ENCODE assay signal across 11 mouse cellular contexts in genomic region chr4:148858194-148858593, GRCm38 (mm10). TPM values are rescaled to one million over a fixed set of nuclear protein-coding genes. Genes with fewer than 3 reads are reported as not detected.
DNase-seq lines count a peak whose midpoint lies in the region; ATAC-seq and TF ChIP-seq lines count a peak whose summit lies in the region.
"Had no signal": no experiment of that assay in that cellular context is flagged by ENCODE, and none has a peak within 500 bp of the region (broad histone marks: within the 10 kb centered on the region; RNA-seq: fewer than 3 reads in every experiment).

No protein-coding gene starts in this region.

- no peak for TF ChIP-seq CTCF in heart, postnatal 0 days (IDR thresholded peaks at IDR 0.05; ENCODE audit: low read depth)

- intact Hi-C loops in heart, postnatal 25 days (cut with DNase I) = no loop called here

- DNase-seq in adrenal gland, adult (ENCODE audit: inconsistent age in 2 of 2, low spot score in 1 of 2) = peak; percentile 73
- no peak for DNase-seq in adrenal gland, postnatal 10 days
- no peak for DNase-seq in heart, postnatal 0 days (ENCODE audit: low spot score)
- DNase-seq in heart, postnatal 25 days (ENCODE audit: low spot score) = no peak
- peak; percentile 66 for DNase-seq in kidney, adult 18-20 months
- DNase-seq in lung, postnatal 10 days = peak; percentile 33
- no peak for DNase-seq in right cerebral cortex, postnatal 25 days
- no peak for DNase-seq in forebrain, embryonic 14.5 days (ENCODE audit: low spot score)
- DNase-seq: cerebellum, adult 2 months had no signal

- peaks cover 26% of the 10 kb centered on the region for H3K4me1 ChIP-seq in heart, postnatal 0 days (ENCODE audit: control insufficient read depth, insufficient read depth)
- peaks cover 40% of the 10 kb centered on the region for H3K4me1 ChIP-seq in forebrain, embryonic 14.5 days (ENCODE audit: control insufficient read depth, insufficient read depth, low read length)

- no peak for TF ChIP-seq EP300 in heart, postnatal 0 days (IDR thresholded peaks at IDR 0.05; ENCODE audit: low read depth)

- no peaks in the 10 kb centered on the region for H3K27me3 ChIP-seq in heart, postnatal 0 days (ENCODE audit: control insufficient read depth, insufficient read depth, low read length)
- no peaks in the 10 kb centered on the region for H3K27me3 ChIP-seq in forebrain, embryonic 14.5 days (replicated peaks; ENCODE audit: control insufficient read depth, insufficient read depth, low read length)

- H3K9me3 ChIP-seq in heart, postnatal 0 days (replicated peaks; ENCODE audit: control insufficient read depth, low read length) = no peaks in the 10 kb centered on the region
- H3K9me3 ChIP-seq in forebrain, embryonic 14.5 days (replicated peaks; ENCODE audit: control insufficient read depth, low read length) = no peaks in the 10 kb centered on the region

- peak overlapping the region; percentile 31; the same call in 1 of the 2 replicates for H3K27ac ChIP-seq in heart, postnatal 0 days (ENCODE audit: low read depth)
- no peak overlapping the region for H3K27ac ChIP-seq in forebrain, embryonic 14.5 days (ENCODE audit: low read depth, low read length)

- WGBS in heart, postnatal 0 days = 56% methylated on average over 7 of the region's 7 CpGs
- 62% methylated on average over 7 of the region's 7 CpGs for WGBS in forebrain, embryonic 14.5 days

- peak; percentile 59 for ATAC-seq in heart, postnatal 0 days (ENCODE audit: insufficient read depth, low read depth)
- ATAC-seq in forebrain, embryonic 14.5 days = no peak
- ATAC-seq: activated CD4-positive, CD25-positive, alpha-beta regulatory T cell, adult 4 months had no signal

- H3K9ac ChIP-seq in heart, postnatal 0 days (replicated peaks; ENCODE audit: low read depth, low read length) = no peak overlapping the region
- no peak overlapping the region for H3K9ac ChIP-seq in forebrain, embryonic 14.5 days (ENCODE audit: low read length)

- H3K4me3 ChIP-seq in heart, postnatal 0 days (ENCODE audit: low read depth, low read length) = no peak overlapping the region
- H3K4me3 ChIP-seq in forebrain, embryonic 14.5 days (ENCODE audit: low read depth, low read length) = no peak overlapping the region
- H3K4me3 ChIP-seq: erythroblast, embryonic 14.5 days had no signal

- no peaks in the 10 kb centered on the region for H3K36me3 ChIP-seq in heart, postnatal 0 days (replicated peaks; ENCODE audit: control insufficient read depth, insufficient read depth, low read length)
- no peaks in the 10 kb centered on the region for H3K36me3 ChIP-seq in forebrain, embryonic 14.5 days (ENCODE audit: control insufficient read depth, insufficient read depth, low read length)

- no peak overlapping the region for H3K4me2 ChIP-seq in heart, postnatal 0 days (ENCODE audit: low read depth, low read length)
- H3K4me2 ChIP-seq in forebrain, embryonic 14.5 days (ENCODE audit: low read length) = no peak overlapping the region

RNA-seq across cellular contexts. Expression of gene Casz1, which starts 54.0 kb away (rescaled TPM):
- total RNA-seq in adrenal gland, postnatal 10 days (2021) = 10 to 100 TPM in 1 of 2 experiments, 1 to 10 TPM in 1; 7.4 to 10.9 TPM
- 42.6 and 45.4 TPM in 2 replicates for total RNA-seq in heart, postnatal 0 days (2014; rRNA removed; ENCODE audit: low replicate concordance)
- 13.7 and 16.4 TPM in 2 replicates for polyA plus RNA-seq in heart, postnatal 0 days (2015; fragmentation: Nextera tagmentation; extraction: Ambion mirVana)
- total RNA-seq in heart, postnatal 25 days (2021) = 10 to 100 TPM; 42.1 to 44.7 TPM
- 0.57 and 1.1 TPM in 2 replicates for polyA plus RNA-seq in forebrain, embryonic 14.5 days (2014; fragmentation: Nextera tagmentation; extraction: Ambion mirVana)

Comparison
In these comparisons a context has a peak if more than half of its experiments do, and no peak if none do; other contexts are left out.
1. DNase-seq: peak in adrenal gland, adult (2 of 2), kidney, adult 18-20 months (single experiment) and lung, postnatal 10 days (single experiment); none in adrenal gland, postnatal 10 days (single experiment), heart, postnatal 0 days (single experiment), heart, postnatal 25 days (single experiment), right cerebral cortex, postnatal 25 days (single experiment) and forebrain, embryonic 14.5 days (single experiment).